Mouse (Mus musculus): Measurements from ENCODE around the gene Aasdh.

DNA sequence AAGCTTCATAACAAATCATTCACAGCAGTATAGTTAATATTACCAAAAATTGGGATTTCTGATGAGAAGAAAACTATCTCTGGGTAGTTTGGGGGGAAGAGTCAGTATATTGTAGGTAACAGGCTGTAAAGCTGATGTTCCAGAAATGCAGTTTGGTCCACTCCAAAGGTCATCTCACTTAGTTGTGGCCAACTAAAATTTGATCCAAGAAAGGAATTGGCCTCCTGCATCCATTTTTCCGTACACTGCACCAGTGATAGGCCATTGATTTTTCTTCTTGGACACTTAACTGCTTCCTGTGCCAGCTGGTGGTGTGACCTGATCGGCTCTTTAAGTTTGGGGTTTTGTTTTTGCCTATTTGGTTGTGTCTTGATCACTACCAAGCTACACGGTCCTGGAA, 48.5 kb upstream of the Aasdh start:
- TF ChIP-seq CTCF (IDR thresholded peaks at IDR 0.05; ENCODE audit: extremely low read depth, insufficient read depth, insufficient read length, insufficient replicate concordance) (no peak), POLR2A (IDR thresholded peaks at IDR 0.05; ENCODE audit: low read depth, low read length) (no peak)
